Mouse (Mus musculus) G1E (cell line): Measurements from ENCODE around the gene Izumo2.
"Not testable (repeated sequence)": the region's sequence is repeated elsewhere in the genome, so short reads cannot be mapped to it uniquely, and the experiment has no call there.

Experiments
- CTCF ChIP-seq: IDR thresholded peaks from 2 replicates; pipeline ENCODE4 v1.5.1; 2012; ENCODE audit warnings: low read depth, low read length, inconsistent platforms, mixed read lengths
- GATA1 ChIP-seq: IDR thresholded peaks from 2 replicates; pipeline ENCODE4 v1.6.1; 2012; ENCODE audit warnings: borderline replicate concordance, low read length, inconsistent platforms, mixed read lengths
- GATA2 ChIP-seq: IDR thresholded peaks from 2 replicates; pipeline ENCODE4 v1.6.1; 2012; ENCODE audit warnings: low read depth, low read length, inconsistent platforms, borderline replicate concordance
- POLR2AphosphoS5 ChIP-seq: IDR thresholded peaks from 2 replicates; pipeline ENCODE4 v1.6.1; 2012; ENCODE audit warnings: low read depth, low read length, inconsistent platforms; ENCODE audit not compliant: insufficient replicate concordance
- TAL1 ChIP-seq: conservative IDR thresholded peaks from 2 replicates; pipeline ENCODE4 v1.6.1; 2012; ENCODE audit warnings: low read depth, low read length, inconsistent platforms, mixed read lengths

GRCm38 (mm10) chr7:44750950-44751349 lies 42.4 kb downstream of the Izumo2 start, which contains the start of gene Zfp473:
- TF ChIP-seq CTCF, POLR2AphosphoS5, GATA1, GATA2, TAL1: not testable (repeated sequence)
